Mouse (Mus musculus) large intestine, adult 2 months (tissue): ENCODE measurements around the gene Dnaaf1. TPM values are rescaled to one million over a fixed set of nuclear protein-coding genes. Genes with fewer than 3 reads are reported as not detected.
A peak's percentile ranks its signal among the peaks of the same experiment; 100 is the strongest.

Experiments
- DNase-seq: peaks from one replicate; pipeline ENCODE4 v3.0.0-alpha.2; 2012; ENCODE audit warnings: low read depth, low spot score
- WGBS: fragments of 180-500 bp; shearing (Covaris S2); methylation state at CpG from one replicate; pipeline ENCODE4 v1.1.7; 2018; 5-methylcytosine and 5-hydroxymethylcytosine counted together
- polyA plus RNA-seq: library from polyadenylated mRNA; depleted of rRNA; stranded (reverse); fragments of >200 nt; gene quantifications from 2 replicates; pipeline ENCODE4 v1.2.3, GENCODE M21; 2012

Dnaaf1 gene
- polyA plus RNA-seq, 1 experiment = 3.5 TPM

- DNase-seq = no peak
- WGBS = 77% methylated on average over 6 of the region's 6 CpGs
Measured at GRCm38 (mm10) chr8:119620116-119620840, 45.2 kb downstream of the Dnaaf1 start.

GRCm38 (mm10) chr8:119620848-119621465, 45.9 kb downstream of the Dnaaf1 start:
- 77% methylated on average over 14 of the region's 14 CpGs for WGBS
- no peak for DNase-seq

GRCm38 (mm10) chr8:119622555-119622954, 47.5 kb downstream of the Dnaaf1 start:
- 73% methylated on average over 4 of the region's 4 CpGs for WGBS
- no peak for DNase-seq

- 89% methylated on average over 8 of the region's 8 CpGs for WGBS
- no peak for DNase-seq
Measured at GRCm38 (mm10) chr8:119623061-119623460, 48.0 kb downstream of the Dnaaf1 start.

GRCm38 (mm10) chr8:119623744-119624143, 48.7 kb downstream of the Dnaaf1 start:
- 52% methylated on average over 1 of the region's 1 CpGs for WGBS
- no peak for DNase-seq

- DNase-seq = no peak
- WGBS = 94% methylated on average over 7 of the region's 7 CpGs
Measured at GRCm38 (mm10) chr8:119624916-119625315, 49.9 kb downstream of the Dnaaf1 start.

- DNase-seq = no peak
- 90% methylated on average over 22 of the region's 22 CpGs for WGBS
Measured at GRCm38 (mm10) chr8:119625788-119626187, 50.8 kb downstream of the Dnaaf1 start.

- DNase-seq = no peak
- 95% methylated on average over 7 of the region's 7 CpGs for WGBS
Measured at GRCm38 (mm10) chr8:119627199-119627598, 52.2 kb downstream of the Dnaaf1 start.

- 55% methylated on average over 10 of the region's 10 CpGs for WGBS
- peak; percentile 45 for DNase-seq
Measured at GRCm38 (mm10) chr8:119627613-119628359, 52.8 kb downstream of the Dnaaf1 start.

GRCm38 (mm10) chr8:119630841-119631240, 55.8 kb downstream of the Dnaaf1 start:
- no peak for DNase-seq
- WGBS = 60% methylated on average over 3 of the region's 3 CpGs

- WGBS = 74% methylated on average over 9 of the region's 9 CpGs
- DNase-seq = no peak
Measured at GRCm38 (mm10) chr8:119632246-119632645, 57.2 kb downstream of the Dnaaf1 start.

GRCm38 (mm10) chr8:119632909-119633308, 57.9 kb downstream of the Dnaaf1 start:
- WGBS = 70% methylated on average over 29 of the region's 29 CpGs
- no peak for DNase-seq

- DNase-seq = no peak
- WGBS = 63% methylated on average over 14 of the region's 14 CpGs
Measured at GRCm38 (mm10) chr8:119634616-119635336, 59.7 kb downstream of the Dnaaf1 start.

GRCm38 (mm10) chr8:119635378-119635777, 60.3 kb downstream of the Dnaaf1 start, which contains the start of gene Kcng4:
Kcng4 (minus strand) TSS chr8:119635680.
- 54% methylated on average over 6 of the region's 6 CpGs for WGBS
- no peak for DNase-seq

- no peak for DNase-seq
- 61% methylated on average over 2 of the region's 2 CpGs for WGBS
Measured at GRCm38 (mm10) chr8:119635958-119636357, 60.9 kb downstream of the Dnaaf1 start.

GRCm38 (mm10) chr8:119636766-119637165, 61.7 kb downstream of the Dnaaf1 start:
- no peak for DNase-seq

GRCm38 (mm10) chr8:119637381-119637780, 62.3 kb downstream of the Dnaaf1 start:
- WGBS = 91% methylated on average over 4 of the region's 4 CpGs
- no peak for DNase-seq

More at GRCm38 (mm10) chr8:119636766-119637165, 61.7 kb downstream of the Dnaaf1 start:
- 56% methylated on average over 7 of the region's 7 CpGs for WGBS

GRCm38 (mm10) chr8:119638261-119638660, 63.2 kb downstream of the Dnaaf1 start:
- no peak for DNase-seq
- 53% methylated on average over 6 of the region's 6 CpGs for WGBS

GRCm38 (mm10) chr8:119639798-119640197, 64.8 kb downstream of the Dnaaf1 start:
- WGBS = 8% methylated on average over 7 of the region's 7 CpGs
- DNase-seq = peak; percentile 73

- 34% methylated on average over 5 of the region's 5 CpGs for WGBS
Measured at GRCm38 (mm10) chr8:119641058-119641457, 66.0 kb downstream of the Dnaaf1 start.

More at GRCm38 (mm10) chr8:119641058-119641457, 66.0 kb downstream of the Dnaaf1 start:
- no peak for DNase-seq
